ENCODE assay signal across 15 mouse cellular contexts in genomic region chr9:98430528-98430927, GRCm38 (mm10). TPM values are rescaled to one million over a fixed set of nuclear protein-coding genes. Genes with fewer than 3 reads are reported as not detected.
A peak's percentile ranks its signal among the peaks of the same experiment; 100 is the strongest.
DNase-seq lines count a peak whose midpoint lies in the region; ATAC-seq and TF ChIP-seq lines count a peak whose summit lies in the region.
"Had no signal": no experiment of that assay in that cellular context is flagged by ENCODE, and none has a peak within 500 bp of the region (broad histone marks: within the 10 kb centered on the region; RNA-seq: fewer than 3 reads in every experiment).

No protein-coding gene starts in this region.

- ATAC-seq in embryonic facial prominence, embryonic 13.5 days (ENCODE audit: insufficient number of reproducible peaks, insufficient read depth, low FRiP score, low TSS enrichment, low read depth): no peak
- no peak for ATAC-seq in kidney, embryonic 14.5 days (ENCODE audit: low FRiP score, low TSS enrichment)
- ATAC-seq in lung, postnatal 0 days: no peak
- no peak for ATAC-seq in stomach, embryonic 16.5 days (ENCODE audit: insufficient read depth, low FRiP score)
- ATAC-seq: activated CD4-positive, CD25-positive, alpha-beta regulatory T cell, adult 4 months had no signal

- H3K9ac ChIP-seq in embryonic facial prominence, embryonic 13.5 days: no peak overlapping the region
- H3K9ac ChIP-seq in kidney, embryonic 14.5 days (ENCODE audit: low read depth, low read length): no peak overlapping the region
- H3K9ac ChIP-seq in lung, postnatal 0 days (replicated peaks; ENCODE audit: low read depth): no peak overlapping the region
- H3K9ac ChIP-seq in stomach, embryonic 16.5 days (ENCODE audit: low read length): no peak overlapping the region
- H3K9ac ChIP-seq: forebrain, postnatal 0 days; liver, embryonic 13.5 days; neural tube, embryonic 12.5 days had no signal

- H3K9me3 ChIP-seq in embryonic facial prominence, embryonic 13.5 days: no peaks in the 10 kb centered on the region
- no peaks in the 10 kb centered on the region for H3K9me3 ChIP-seq in embryonic facial prominence, embryonic 10.5 days
- H3K9me3 ChIP-seq in kidney, embryonic 14.5 days (ENCODE audit: control insufficient read depth, low read length): no peaks in the 10 kb centered on the region
- no peaks in the 10 kb centered on the region for H3K9me3 ChIP-seq in lung, postnatal 0 days (ENCODE audit: low read length)
- H3K9me3 ChIP-seq in stomach, embryonic 16.5 days (replicated peaks; ENCODE audit: control insufficient read depth, low read length): no peaks in the 10 kb centered on the region
- H3K9me3 ChIP-seq: liver, embryonic 13.5 days; neural tube, embryonic 12.5 days had no signal

- H3K4me3 ChIP-seq in embryonic facial prominence, embryonic 13.5 days: no peak overlapping the region
- no peak overlapping the region for H3K4me3 ChIP-seq in embryonic facial prominence, embryonic 10.5 days
- H3K4me3 ChIP-seq in kidney, embryonic 14.5 days (ENCODE audit: low read length): no peak overlapping the region
- no peak overlapping the region for H3K4me3 ChIP-seq in lung, postnatal 0 days (ENCODE audit: low read depth, low read length)
- H3K4me3 ChIP-seq in stomach, embryonic 16.5 days (replicated peaks; ENCODE audit: low read length): no peak overlapping the region
- H3K4me3 ChIP-seq: liver, embryonic 13.5 days; neural tube, embryonic 12.5 days had no signal

- H3K4me1 ChIP-seq in embryonic facial prominence, embryonic 13.5 days: peaks cover 59% of the 10 kb centered on the region
- H3K4me1 ChIP-seq in embryonic facial prominence, embryonic 10.5 days: peaks cover 77% of the 10 kb centered on the region
- H3K4me1 ChIP-seq in kidney, embryonic 14.5 days (ENCODE audit: control insufficient read depth, insufficient read depth, low read length): peaks cover 58% of the 10 kb centered on the region
- peaks cover 10% of the 10 kb centered on the region for H3K4me1 ChIP-seq in lung, postnatal 0 days (ENCODE audit: insufficient read depth, low read depth, low read length)
- H3K4me1 ChIP-seq in stomach, embryonic 16.5 days (ENCODE audit: control insufficient read depth, insufficient read depth, low read length): peaks cover 74% of the 10 kb centered on the region

- peaks cover 18% of the 10 kb centered on the region for H3K36me3 ChIP-seq in embryonic facial prominence, embryonic 13.5 days
- H3K36me3 ChIP-seq in embryonic facial prominence, embryonic 10.5 days (replicated peaks): peaks cover 28% of the 10 kb centered on the region
- no peaks in the 10 kb centered on the region; the same call in 1 of the 2 replicates for H3K36me3 ChIP-seq in kidney, embryonic 14.5 days (ENCODE audit: control insufficient read depth, insufficient read depth, low read length)
- H3K36me3 ChIP-seq in lung, postnatal 0 days (ENCODE audit: insufficient read depth, low read length): no peaks in the 10 kb centered on the region
- no peaks in the 10 kb centered on the region for H3K36me3 ChIP-seq in stomach, embryonic 16.5 days (ENCODE audit: control insufficient read depth, insufficient read depth, low read length)
- H3K36me3 ChIP-seq: liver, embryonic 13.5 days had no signal

- H3K27me3 ChIP-seq in embryonic facial prominence, embryonic 13.5 days: no peaks in the 10 kb centered on the region
- peaks cover 49% of the 10 kb centered on the region for H3K27me3 ChIP-seq in embryonic facial prominence, embryonic 10.5 days (replicated peaks; ENCODE audit: low read depth, poor library complexity, severe bottlenecking)
- H3K27me3 ChIP-seq in kidney, embryonic 14.5 days (ENCODE audit: control insufficient read depth, insufficient read depth, low read length): no peaks in the 10 kb centered on the region
- no peaks in the 10 kb centered on the region for H3K27me3 ChIP-seq in lung, postnatal 0 days (replicated peaks; ENCODE audit: insufficient read depth, low read length)
- H3K27me3 ChIP-seq in stomach, embryonic 16.5 days (ENCODE audit: control insufficient read depth, insufficient read depth, low read length): no peaks in the 10 kb centered on the region
- H3K27me3 ChIP-seq: neural tube, embryonic 12.5 days had no signal

- TF ChIP-seq EP300 in lung, postnatal 0 days (IDR thresholded peaks at IDR 0.05): no peak

- WGBS in embryonic facial prominence, embryonic 13.5 days: 24% methylated on average over 3 of the region's 3 CpGs
- WGBS in embryonic facial prominence, embryonic 10.5 days: 74% methylated on average over 3 of the region's 3 CpGs
- WGBS in kidney, embryonic 14.5 days: 38% methylated on average over 3 of the region's 3 CpGs
- WGBS in lung, postnatal 0 days: 10% methylated on average over 3 of the region's 3 CpGs
- 20% methylated on average over 3 of the region's 3 CpGs for WGBS in stomach, embryonic 16.5 days

- H3K27ac ChIP-seq in embryonic facial prominence, embryonic 13.5 days: peak overlapping the region; percentile 51; the same call in 1 of the 2 replicates
- H3K27ac ChIP-seq in embryonic facial prominence, embryonic 10.5 days (replicated peaks): no peak overlapping the region
- peak overlapping the region; percentile 53; the same call in 1 of the 2 replicates for H3K27ac ChIP-seq in kidney, embryonic 14.5 days (ENCODE audit: low read depth, low read length)
- peak overlapping the region; percentile 38 for H3K27ac ChIP-seq in lung, postnatal 0 days (ENCODE audit: low read length)
- peak overlapping the region; percentile 69 for H3K27ac ChIP-seq in stomach, embryonic 16.5 days (ENCODE audit: low read length)
- H3K27ac ChIP-seq: liver, embryonic 13.5 days; neural tube, embryonic 12.5 days had no signal

- no peak overlapping the region for H3K4me2 ChIP-seq in embryonic facial prominence, embryonic 13.5 days
- no peak overlapping the region for H3K4me2 ChIP-seq in kidney, embryonic 14.5 days (replicated peaks; ENCODE audit: low read depth, low read length)
- no peak overlapping the region for H3K4me2 ChIP-seq in lung, postnatal 0 days (replicated peaks; ENCODE audit: low read depth, low read length)
- H3K4me2 ChIP-seq in stomach, embryonic 16.5 days (ENCODE audit: low read depth, low read length): no peak overlapping the region
- H3K4me2 ChIP-seq: liver, embryonic 13.5 days had no signal

- no peak for TF ChIP-seq CTCF in lung, postnatal 0 days (IDR thresholded peaks at IDR 0.05)

- no peak for DNase-seq in embryonic facial prominence, embryonic 10.5 days (ENCODE audit: low spot score)
- no peak for DNase-seq in kidney, postnatal 14 days
- peak; percentile 48 for DNase-seq in lung, postnatal 0 days (ENCODE audit: low spot score)
- no peak for DNase-seq in lung, postnatal 4 days
- no peak for DNase-seq in thymus, postnatal 0 days (ENCODE audit: low spot score)
- DNase-seq: cerebellum, adult 9-10 months; forebrain, postnatal 0 days; gastrocnemius, postnatal 14 days; liver, embryonic 13.5 days; right cerebral cortex, postnatal 4 days had no signal

RNA-seq across cellular contexts. Expression of gene Rbp1, which starts 7.8 kb away (rescaled TPM):
- 54.1 and 61.1 TPM in 2 replicates for polyA plus RNA-seq in embryonic facial prominence, embryonic 13.5 days (2015; fragmentation: Nextera tagmentation; extraction: Ambion mirVana)
- polyA plus RNA-seq in embryonic facial prominence, embryonic 10.5 days (2016; fragmentation: Nextera tagmentation; extraction: Ambion mirVana): 54.4 and 63.0 TPM in 2 replicates
- polyA plus RNA-seq in kidney, embryonic 14.5 days (2014; fragmentation: Nextera tagmentation; extraction: Ambion mirVana): 136 and 161 TPM in 2 replicates
- 67.5 and 72.6 TPM in 2 replicates for polyA plus RNA-seq in lung, postnatal 0 days (2015; fragmentation: Nextera tagmentation; extraction: Ambion mirVana)
- polyA plus RNA-seq in stomach, embryonic 16.5 days (2015; fragmentation: Nextera tagmentation; extraction: Ambion mirVana): 81.3 and 82.8 TPM in 2 replicates
- 11.0 and 11.3 TPM in 2 replicates for polyA plus RNA-seq in thymus, postnatal 0 days (2015; fragmentation: Nextera tagmentation; extraction: Ambion mirVana)

RNA-seq across cellular contexts. Expression of gene Rbp2, which starts 55.4 kb away (rescaled TPM):
- 0.37 and 1.7 TPM in 2 replicates for polyA plus RNA-seq in embryonic facial prominence, embryonic 13.5 days (2015; fragmentation: Nextera tagmentation; extraction: Ambion mirVana)
- 0.44 and 0.65 TPM in 2 replicates for polyA plus RNA-seq in embryonic facial prominence, embryonic 10.5 days (2016; fragmentation: Nextera tagmentation; extraction: Ambion mirVana)
- 0.51 and 0.68 TPM in 2 replicates for polyA plus RNA-seq in kidney, embryonic 14.5 days (2014; fragmentation: Nextera tagmentation; extraction: Ambion mirVana)
- polyA plus RNA-seq in lung, postnatal 0 days (2015; fragmentation: Nextera tagmentation; extraction: Ambion mirVana): 2.5 and 3.8 TPM in 2 replicates
- polyA plus RNA-seq in stomach, embryonic 16.5 days (2015; fragmentation: Nextera tagmentation; extraction: Ambion mirVana): 164 and 168 TPM in 2 replicates
- polyA plus RNA-seq in thymus, postnatal 0 days (2015; fragmentation: Nextera tagmentation; extraction: Ambion mirVana): 0.17 and 1.7 TPM in 2 replicates
- polyA plus RNA-seq: activated CD4-positive, CD25-positive, alpha-beta regulatory T cell, adult 4 months had no signal

Comparison
In these comparisons a context has a peak if more than half of its experiments do, and no peak if none do; other contexts are left out.
1. RNA of gene Rbp2, which starts 55.4 kb away (polyA plus RNA-seq): 164 to 168 TPM in stomach, embryonic 16.5 days; 2.5 to 3.8 TPM in lung, postnatal 0 days, 0.17 to 1.7 TPM in thymus, postnatal 0 days, 0.51 to 0.68 TPM in kidney, embryonic 14.5 days, 0.44 to 0.65 TPM in embryonic facial prominence, embryonic 10.5 days and 0.37 to 1.7 TPM in embryonic facial prominence, embryonic 13.5 days; every median in the first group is over 10 times any median in the second.